Mouse (Mus musculus) granulocyte monocyte progenitor cell, adult 5-6 weeks (primary cell): ENCODE measurements around the gene Zbtb17. TPM values are rescaled to one million over a fixed set of nuclear protein-coding genes. Genes with fewer than 3 reads are reported as not detected.
A peak's percentile ranks its signal among the peaks of the same experiment; 100 is the strongest.

ENCODE experiments used
- ATAC-seq: replicated peaks from 2 replicates; pipeline ENCODE4 v1.8.0; 2016; ENCODE audit warnings: mild to moderate bottlenecking, moderate TSS enrichment, inconsistent platforms; ENCODE audit not compliant: poor library complexity, severe bottlenecking
- total RNA-seq, 2 experiments: library from RNA; stranded (forward) in 1 of 2; stranded (reverse) in 1 of 2; fragments of 200-712, 200-1000 nt in 1 of 2; fragments of >200 nt in 1 of 2; fragmentation: Nextera tagmentation in 1 of 2; gene quantifications; 2 replicates each; pipeline ENCODE4 v1.2.3; 2014 to 2017

Gene Zbtb17
- total RNA-seq, 2 experiments from 2014 or later, result 10.0 to 28.9 TPM

DNA sequence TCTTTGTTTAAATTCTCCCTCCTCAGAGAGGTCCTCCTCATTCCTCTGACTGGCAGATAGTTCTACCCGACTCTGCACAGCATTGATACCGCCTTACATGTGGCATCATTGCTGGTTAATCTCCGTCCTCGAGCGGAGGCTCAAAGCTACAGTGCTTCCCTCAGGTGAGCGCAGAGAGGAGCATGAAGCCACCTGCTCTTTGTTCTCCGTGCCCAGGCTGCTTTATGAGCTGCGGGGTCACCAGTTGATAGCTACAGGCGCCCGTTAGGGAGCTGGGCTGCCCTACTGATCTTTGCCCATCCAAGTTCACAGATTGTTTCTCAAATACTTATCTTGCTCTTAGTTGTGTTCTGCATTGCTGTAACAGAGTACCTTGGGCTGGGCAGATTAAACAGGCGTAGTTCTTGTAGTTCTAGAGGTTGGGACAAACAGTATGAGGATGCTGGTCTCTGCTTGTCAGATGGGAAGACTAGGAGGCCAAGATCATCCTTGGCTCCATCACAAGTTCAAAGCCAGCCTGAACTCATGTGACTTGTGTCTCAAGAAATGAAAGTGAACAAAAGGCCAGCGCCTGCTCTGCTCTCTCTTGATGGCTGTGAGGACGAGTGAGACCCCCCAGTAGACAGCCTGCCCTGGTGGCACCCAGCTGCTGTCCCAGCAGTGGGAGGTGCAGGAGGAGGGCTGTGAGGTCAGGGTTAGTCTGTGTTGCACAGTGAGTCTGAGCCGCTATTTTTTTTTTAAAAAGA is 11.9 kb downstream of the Zbtb17 start:
- no peak for ATAC-seq

GRCm38 (mm10) chr4:141458236-141458635 is 13.8 kb downstream of the Zbtb17 start:
- ATAC-seq, result no peak

GRCm38 (mm10) chr4:141458888-141459287 is 14.4 kb downstream of the Zbtb17 start:
- no peak for ATAC-seq

DNA sequence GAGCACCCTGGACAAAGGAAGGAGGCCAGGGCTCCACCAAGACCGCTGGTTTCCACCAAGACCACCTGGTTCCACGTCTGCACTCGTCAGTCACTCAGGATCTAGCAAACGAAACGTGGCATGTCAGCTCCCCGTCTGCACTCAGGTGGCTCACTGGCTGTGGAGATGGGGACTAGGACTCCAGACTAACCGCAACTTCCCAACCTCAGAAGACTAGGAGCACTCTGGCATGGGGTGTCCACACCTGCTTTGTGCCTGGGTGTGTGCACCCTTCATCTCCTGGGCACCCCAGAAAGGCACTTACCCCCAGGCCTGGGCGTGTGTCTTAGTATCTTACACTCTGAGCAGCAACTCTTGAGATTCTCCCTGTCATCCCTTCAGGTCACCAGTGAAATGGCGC is 15.3 kb downstream of the Zbtb17 start:
- ATAC-seq, result no peak

GRCm38 (mm10) chr4:141460481-141460880 is 16.0 kb downstream of the Zbtb17 start:
- no peak for ATAC-seq

GRCm38 (mm10) chr4:141461088-141461487 is 16.6 kb downstream of the Zbtb17 start:
- 0 out of 2 replicates have a peak, but pooled peaks have one; percentile 8 for ATAC-seq

DNA sequence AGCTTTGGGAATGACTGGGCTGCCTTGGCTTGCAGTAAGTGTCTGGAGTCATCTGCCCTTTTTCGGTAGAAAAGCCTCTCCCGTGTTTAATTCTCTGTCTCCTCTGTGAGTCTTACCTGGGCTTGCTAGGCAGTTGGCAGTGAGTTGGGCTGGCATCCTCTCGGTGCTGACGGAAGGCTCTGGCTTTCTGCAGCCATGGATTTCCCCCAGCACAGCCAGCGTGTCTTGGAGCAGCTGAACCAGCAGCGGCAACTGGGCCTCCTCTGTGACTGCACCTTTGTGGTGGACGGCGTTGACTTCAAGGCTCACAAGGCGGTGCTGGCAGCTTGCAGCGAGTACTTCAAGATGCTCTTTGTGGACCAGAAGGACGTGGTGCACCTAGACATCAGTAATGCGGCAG is 17.1 kb downstream of the Zbtb17 start:
- ATAC-seq, result no peak

DNA sequence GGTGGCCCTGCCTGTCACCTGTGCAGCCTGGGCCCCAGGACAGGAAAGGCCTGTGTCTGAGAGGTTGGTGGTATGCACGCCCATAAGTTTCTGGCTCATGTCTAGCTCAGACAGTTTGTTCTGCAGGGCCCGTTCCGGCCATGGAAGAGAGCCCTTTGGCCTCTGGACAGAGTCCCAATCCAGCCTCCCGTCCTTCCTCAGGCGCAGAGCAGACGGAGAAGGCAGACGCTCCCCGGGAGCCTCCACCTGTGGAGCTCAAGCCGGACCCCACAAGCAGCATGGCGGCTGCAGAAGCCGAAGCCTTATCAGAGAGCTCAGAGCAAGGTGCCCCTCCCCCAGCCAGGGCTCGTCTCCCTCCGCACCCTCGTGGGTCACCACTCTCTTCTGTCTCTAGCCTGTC is 19.0 kb downstream of the Zbtb17 start:
- no peak for ATAC-seq

DNA sequence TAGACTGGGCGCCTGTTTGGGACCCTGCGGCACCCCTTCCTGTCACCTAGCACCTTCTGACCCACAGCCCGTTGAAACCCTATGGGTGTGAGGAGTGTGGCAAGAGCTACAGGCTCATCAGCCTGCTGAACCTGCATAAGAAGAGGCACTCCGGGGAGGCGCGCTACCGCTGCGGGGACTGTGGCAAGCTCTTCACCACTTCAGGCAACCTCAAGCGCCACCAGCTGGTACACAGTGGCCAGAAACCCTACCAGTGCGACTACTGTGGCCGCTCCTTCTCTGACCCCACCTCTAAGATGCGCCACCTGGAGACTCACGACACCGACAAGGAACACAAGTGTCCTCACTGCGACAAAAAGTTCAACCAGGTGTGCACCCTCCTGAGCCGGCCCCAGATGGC is 20.3 kb downstream of the Zbtb17 start:
- ATAC-seq, result no peak

- ATAC-seq, result no peak
These were observed 21.2 kb downstream of the Zbtb17 start for GRCm38 (mm10) chr4:141465512-141466288.

DNA sequence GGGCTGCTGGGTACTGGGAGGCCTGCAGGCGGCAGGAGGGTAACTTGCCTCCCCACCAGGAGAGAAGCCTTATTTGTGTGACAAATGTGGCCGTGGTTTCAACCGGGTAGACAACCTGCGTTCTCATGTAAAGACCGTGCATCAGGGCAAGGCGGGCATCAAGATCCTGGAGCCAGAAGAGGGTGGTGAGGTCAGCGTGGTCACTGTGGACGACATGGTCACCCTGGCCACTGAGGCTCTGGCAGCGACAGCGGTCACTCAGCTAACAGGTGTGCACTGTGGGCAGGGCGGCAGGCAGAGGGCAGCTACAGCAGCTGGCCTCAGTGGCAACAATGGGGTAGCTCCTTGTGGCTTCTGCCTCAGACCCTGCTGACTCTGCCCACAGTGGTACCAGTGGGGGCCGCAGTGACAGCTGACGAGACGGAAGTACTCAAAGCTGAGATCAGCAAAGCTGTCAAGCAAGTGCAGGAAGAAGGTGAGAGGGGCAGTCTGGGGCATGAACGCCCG is 21.9 kb downstream of the Zbtb17 start:
- ATAC-seq, result 0 out of 2 replicates have a peak, but pooled peaks have one; percentile 4

DNA sequence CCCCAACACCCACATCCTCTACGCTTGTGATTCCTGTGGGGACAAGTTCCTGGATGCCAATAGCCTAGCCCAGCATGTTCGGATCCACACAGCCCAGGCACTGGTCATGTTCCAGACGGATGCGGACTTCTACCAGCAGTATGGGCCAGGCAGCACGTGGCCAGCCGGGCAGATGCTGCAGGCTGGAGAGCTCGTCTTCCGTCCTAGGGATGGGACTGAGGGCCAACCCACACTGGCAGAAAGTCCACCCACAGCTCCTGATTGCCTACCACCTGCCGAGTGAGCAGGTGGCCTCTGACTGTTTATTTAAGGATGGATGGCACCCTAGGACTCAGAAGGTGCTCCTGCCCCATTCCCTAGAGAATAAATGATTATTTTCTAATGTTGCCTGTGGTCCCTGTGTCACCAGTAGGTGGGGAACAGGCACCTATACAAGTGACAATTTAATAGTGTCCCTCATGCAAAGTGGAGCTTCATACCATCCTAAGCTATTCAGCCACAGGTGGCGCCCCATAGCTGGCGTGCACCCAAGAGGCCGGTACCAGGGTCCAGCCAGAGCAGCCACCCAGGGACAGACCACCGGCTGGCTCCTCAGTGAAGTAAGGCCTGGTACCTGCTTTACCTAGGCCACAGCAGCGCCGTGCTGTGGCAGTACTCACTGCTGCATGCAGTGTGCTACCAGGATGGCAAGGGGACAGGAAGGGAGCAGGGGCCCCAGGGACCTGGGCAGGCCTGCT is 22.6 kb downstream of the Zbtb17 start:
- no peak for ATAC-seq

DNA sequence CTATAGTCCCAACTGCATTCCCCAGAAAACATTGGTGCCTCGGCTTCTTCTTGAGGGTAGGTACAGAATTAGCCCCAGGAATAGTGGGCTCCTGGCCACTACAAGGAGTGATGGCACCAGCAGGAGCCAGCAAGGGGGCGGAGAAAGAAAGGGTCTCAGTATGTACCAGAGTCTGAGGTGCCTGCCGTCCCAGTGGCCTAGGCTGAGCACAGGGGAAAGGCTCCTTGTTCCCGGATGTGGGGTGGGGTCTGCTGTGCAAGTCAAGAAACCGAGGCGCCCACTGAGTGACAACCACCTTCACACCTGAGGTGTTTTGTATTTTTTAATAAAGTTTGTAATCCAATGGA is 23.1 kb downstream of the Zbtb17 start:
- ATAC-seq, result no peak

DNA sequence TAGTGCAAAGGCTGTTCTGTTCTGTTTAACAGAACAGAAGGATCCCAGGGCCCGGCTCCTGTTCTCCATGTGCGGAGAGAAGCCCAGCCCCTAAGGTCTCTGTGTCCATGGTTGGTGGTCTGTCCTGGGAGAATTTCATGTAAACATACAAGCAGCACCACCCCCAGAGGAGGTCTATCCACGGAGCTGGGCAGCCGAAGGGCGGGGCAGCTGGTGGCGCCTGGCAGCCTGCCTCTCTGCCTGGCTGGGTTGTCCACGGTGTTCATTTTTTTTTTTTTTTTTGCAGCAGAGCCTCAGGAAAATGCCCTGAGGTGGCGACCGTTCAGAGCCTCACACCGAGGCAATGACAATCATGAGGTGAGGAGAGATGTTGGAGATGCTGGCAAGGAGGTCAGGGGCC is 24.1 kb downstream of the Zbtb17 start:
- ATAC-seq, result no peak

- ATAC-seq, result no peak
These were observed 24.9 kb downstream of the Zbtb17 start for GRCm38 (mm10) chr4:141469343-141469742.

GRCm38 (mm10) chr4:141471491-141471890 is 27.0 kb downstream of the Zbtb17 start:
- ATAC-seq, result no peak

DNA sequence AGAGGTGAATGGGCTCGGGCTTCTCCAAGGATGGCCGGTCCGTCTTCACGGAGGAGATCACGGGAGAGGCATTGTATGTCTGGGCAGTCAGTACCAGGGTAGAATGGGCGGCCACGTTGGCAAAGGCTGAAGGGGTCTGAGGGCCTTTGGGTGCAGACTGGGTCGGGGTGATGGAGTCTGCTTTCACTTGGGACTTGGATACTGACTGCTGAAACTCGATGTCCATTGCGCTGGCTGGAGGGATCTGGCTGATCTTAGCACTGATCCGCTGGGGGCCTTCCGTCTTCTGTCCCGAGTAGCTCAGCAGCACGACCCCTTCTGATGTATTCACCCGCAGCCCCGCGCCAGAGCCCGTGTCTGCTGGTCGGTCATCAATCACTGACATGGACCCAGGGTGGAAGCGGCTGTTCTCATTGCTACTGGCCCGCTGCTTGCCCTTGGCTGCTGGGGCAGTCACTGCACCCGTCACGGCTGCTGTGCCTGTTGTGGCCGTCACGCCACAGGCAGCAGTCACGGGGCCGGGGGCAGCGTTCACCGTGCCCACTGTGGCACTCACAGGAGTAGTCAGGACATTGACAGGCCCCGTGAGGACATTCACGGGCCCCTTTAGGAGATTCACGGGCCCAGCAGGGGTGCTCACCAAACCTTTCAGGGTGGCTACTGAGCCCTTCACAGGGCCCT is 28.3 kb downstream of the Zbtb17 start:
- no peak for ATAC-seq

DNA sequence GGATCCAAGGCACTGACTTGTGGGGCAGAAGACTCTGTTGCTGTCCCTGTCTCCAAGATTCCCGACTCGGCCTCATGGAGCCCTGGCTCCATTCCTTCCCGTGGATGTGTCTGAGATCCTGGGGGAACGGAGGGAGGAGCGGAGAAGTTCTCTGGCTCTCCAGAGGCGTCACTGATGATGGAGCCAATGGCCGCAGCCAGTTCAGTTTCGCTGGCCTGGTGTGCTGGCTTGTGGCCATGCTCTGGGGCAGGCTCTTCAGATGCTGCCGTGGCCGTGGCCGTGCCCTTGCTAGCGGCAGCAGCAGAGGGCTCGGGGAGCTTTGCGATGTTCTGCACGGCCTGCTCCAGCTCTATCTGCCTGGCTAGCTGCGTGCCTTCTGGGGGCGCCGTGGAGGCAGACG is 30.0 kb downstream of the Zbtb17 start:
- ATAC-seq, result no peak

GRCm38 (mm10) chr4:141477681-141478102 is 33.2 kb downstream of the Zbtb17 start:
- peak; percentile 93 for ATAC-seq

DNA sequence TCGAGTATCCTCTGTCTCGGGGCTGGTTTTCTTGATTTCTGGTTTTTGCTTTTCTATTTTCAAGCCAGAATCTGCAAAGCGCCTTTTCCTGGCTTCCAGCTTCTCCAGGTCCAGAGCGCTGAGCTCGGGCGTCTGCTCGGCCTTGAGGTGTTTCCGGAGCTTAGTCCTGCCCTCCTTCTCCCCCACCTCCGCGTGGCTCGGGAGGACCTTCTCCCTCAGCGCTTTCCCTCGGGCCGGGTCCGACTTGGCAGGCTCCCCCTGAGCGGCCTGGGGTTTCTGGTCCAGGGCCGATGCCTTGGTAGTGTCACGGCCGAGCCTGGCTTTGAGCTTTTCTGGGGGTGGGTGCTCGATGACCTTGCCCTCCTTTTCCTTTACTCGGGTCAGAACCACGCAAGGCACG is 33.8 kb downstream of the Zbtb17 start:
- no peak for ATAC-seq
